Mouse (Mus musculus): ENCODE measurements at regions not wholly inside any gene's neighbourhood (a gene's known extent, or its start where the extent isn't known, plus 50 kb on each side); places are given as distances from the start of the nearest gene placed in this dataset.

GRCm38 (mm10) chr1:165051294-165051693 lies 109.3 kb downstream of the Tbx19 start:
- no peak for TF ChIP-seq CTCF (conservative IDR thresholded peaks at IDR 0.05; ENCODE audit: low read length)
- TF ChIP-seq NANOG (IDR thresholded peaks at IDR 0.05; ENCODE audit: borderline replicate concordance, low read length): no peak
- no peak for TF ChIP-seq POU5F1 (IDR thresholded peaks at IDR 0.05; ENCODE audit: borderline replicate concordance, low read length)
